Mouse (Mus musculus) ES-Bruce4 (cell line): ENCODE data around the gene Nucb2.

Experiments used
- CTCF ChIP-seq: IDR thresholded peaks from one replicate; pipeline ENCODE4 v1.8.1; 2011; ENCODE audit warnings: low read depth, low read length
- EP300 ChIP-seq: IDR thresholded peaks from 2 replicates; pipeline ENCODE4 v1.6.1; 2011; ENCODE audit warnings: low read depth, low read length; ENCODE audit not compliant: insufficient read depth
- POLR2A ChIP-seq: IDR thresholded peaks from one replicate; pipeline ENCODE4 v1.8.1; 2011; ENCODE audit warnings: low read length; ENCODE audit not compliant: insufficient read depth

DNA sequence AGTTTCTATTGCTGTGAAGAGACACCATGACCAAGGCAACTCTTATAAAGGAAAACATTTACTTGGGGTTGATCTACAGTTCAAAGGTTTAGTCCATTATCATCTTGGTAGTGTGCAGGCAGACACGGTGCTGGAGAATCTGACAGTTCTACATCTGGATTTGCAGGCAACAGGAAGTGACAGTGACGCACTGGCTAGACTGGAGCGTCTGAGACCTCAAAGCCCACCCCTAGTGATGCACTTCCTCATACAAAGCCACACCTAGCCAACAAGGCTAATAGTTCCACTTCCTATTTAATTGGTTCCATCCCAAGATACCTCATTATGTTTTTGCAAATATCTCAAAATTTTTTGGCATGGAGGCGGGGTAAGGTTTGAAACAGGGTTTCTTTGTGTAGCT is 25.6 kb downstream of the Nucb2 start:
- no peak for TF ChIP-seq CTCF
- no peak for TF ChIP-seq EP300
- no peak for TF ChIP-seq POLR2A
